Mouse (Mus musculus) MEL (cell line): ENCODE results near the gene Gsta4. TPM values are rescaled to one million over a fixed set of nuclear protein-coding genes. Genes with fewer than 3 reads are reported as not detected.

Experiments
- DNase-seq: peaks from one replicate; pipeline ENCODE4 v3.0.0; 2011; ENCODE audit warnings: low read depth, low spot score
- H3K27ac ChIP-seq: 2 replicates; pipeline ENCODE4 v1.5.1; 2012; ENCODE audit warnings: low read depth, mild to moderate bottlenecking, control low read depth, low read length, moderate library complexity; ENCODE audit not compliant: control insufficient read depth
- H3K27me3 ChIP-seq, 2 experiments: fragments of 150-350 bp in 1 of 2; sonication (generic) in 1 of 2; 2 replicates each; pipeline ENCODE4 v1.6.1; 2012; ENCODE audit warnings: low read length in 2 of 2, mild to moderate bottlenecking in 2 of 2, improper control_type of control experiment in 1 of 2, moderate library complexity in 1 of 2; ENCODE audit not compliant: insufficient read depth in 2 of 2, control insufficient read depth in 1 of 2
- H3K36me3 ChIP-seq, 2 experiments: 2 replicates each; pipeline ENCODE4 v1.6.1; 2012 to 2014; ENCODE audit warnings: low read length in 2 of 2, improper control_type of control experiment in 1 of 2, inconsistent platforms in 1 of 2, mild to moderate bottlenecking in 1 of 2; ENCODE audit not compliant: insufficient read depth in 2 of 2, control insufficient read depth in 1 of 2
- H3K4me1 ChIP-seq, 2 experiments: fragments of 150-350 bp in 1 of 2; sonication (generic) in 1 of 2; 2 replicates each; pipeline ENCODE4 v1.6.1; 2012; ENCODE audit warnings: low read length in 2 of 2, improper control_type of control experiment in 1 of 2, mild to moderate bottlenecking in 1 of 2; ENCODE audit not compliant: insufficient read depth in 2 of 2, control insufficient read depth in 1 of 2
- H3K4me3 ChIP-seq, 2 experiments: fragments of 150-350 bp in 1 of 2; sonication (generic) in 1 of 2; 2 replicates each; pipeline ENCODE4 v1.5.1; 2012; ENCODE audit warnings: low read depth in 2 of 2, low read length in 2 of 2, mild to moderate bottlenecking in 2 of 2, moderate library complexity in 2 of 2, control low read depth in 1 of 2, improper control_type of control experiment in 1 of 2; ENCODE audit not compliant: control insufficient read depth in 1 of 2, insufficient read depth in 1 of 2
- H3K79me2 ChIP-seq: 2 replicates; pipeline ENCODE4 v1.6.1; 2012; ENCODE audit warnings: mild to moderate bottlenecking, low read length, moderate library complexity; ENCODE audit not compliant: control insufficient read depth, poor library complexity, insufficient read depth
- H3K9ac ChIP-seq: 2 replicates; pipeline ENCODE4 v1.6.1; 2012; ENCODE audit warnings: low read depth, mild to moderate bottlenecking, control low read depth, low read length, moderate library complexity; ENCODE audit not compliant: control insufficient read depth, poor library complexity, severe bottlenecking
- H3K9me3 ChIP-seq: fragments of 150-350 bp; sonication (generic); replicated peaks from 2 replicates; pipeline ENCODE4 v1.6.1; 2012; ENCODE audit warnings: mild to moderate bottlenecking, low read length, improper control_type of control experiment, moderate library complexity; ENCODE audit not compliant: insufficient read depth
- CHD2 ChIP-seq: IDR thresholded peaks from 2 replicates; pipeline ENCODE4 v1.6.1; 2011; ENCODE audit warnings: low read length, improper control_type of control experiment
- EP300 ChIP-seq, 2 experiments: IDR thresholded peaks; 2 replicates each; pipeline ENCODE4 v1.6.1; 2011; ENCODE audit warnings: improper control_type of control experiment in 2 of 2, low read length in 2 of 2, low read depth in 1 of 2, mild to moderate bottlenecking in 1 of 2
- GABPA ChIP-seq: IDR thresholded peaks from 2 replicates; pipeline ENCODE4 v1.6.1; 2012; ENCODE audit warnings: low read depth, mild to moderate bottlenecking, inconsistent platforms, low read length, improper control_type of control experiment, moderate library complexity
- GATA1 ChIP-seq: IDR thresholded peaks from 2 replicates; pipeline ENCODE4 v1.6.1; 2011; ENCODE audit warnings: low read depth, low read length, improper control_type of control experiment
- MAX ChIP-seq: IDR thresholded peaks from 2 replicates; pipeline ENCODE4 v1.6.1; 2011; ENCODE audit warnings: low read length, improper control_type of control experiment
- MEF2A ChIP-seq: IDR thresholded peaks from 2 replicates; pipeline ENCODE4 v1.6.1; 2014; ENCODE audit warnings: low read depth, mild to moderate bottlenecking, inconsistent platforms, low read length, improper control_type of control experiment; ENCODE audit not compliant: poor library complexity, insufficient replicate concordance, severe bottlenecking; ENCODE audit errors: extremely low read depth
- MXI1 ChIP-seq: IDR thresholded peaks from 2 replicates; pipeline ENCODE4 v1.6.1; 2011; ENCODE audit warnings: mild to moderate bottlenecking, low read depth, low read length, improper control_type of control experiment
- MYC ChIP-seq: IDR thresholded peaks from 2 replicates; pipeline ENCODE4 v1.6.1; 2011; ENCODE audit warnings: low read depth, mild to moderate bottlenecking, low read length, improper control_type of control experiment, moderate library complexity
- NELFE ChIP-seq: IDR thresholded peaks from 2 replicates; pipeline ENCODE4 v1.6.1; 2011; ENCODE audit warnings: low read depth, low read length, improper control_type of control experiment
- POLR2AphosphoS2 ChIP-seq: IDR thresholded peaks from 2 replicates; pipeline ENCODE4 v1.6.1; 2011; ENCODE audit warnings: low read length, improper control_type of control experiment
- SIN3A ChIP-seq: IDR thresholded peaks from 2 replicates; pipeline ENCODE4 v1.6.1; 2012; ENCODE audit warnings: low read length, improper control_type of control experiment, inconsistent platforms
- TAL1 ChIP-seq: IDR thresholded peaks from 2 replicates; pipeline ENCODE4 v1.6.1; 2012; ENCODE audit warnings: mild to moderate bottlenecking, inconsistent platforms, low read length, moderate library complexity, mixed read lengths
- TBP ChIP-seq: IDR thresholded peaks from 2 replicates; pipeline ENCODE4 v1.8.0; 2011; ENCODE audit warnings: low read depth, low read length, improper control_type of control experiment
- TCF12 ChIP-seq: IDR thresholded peaks from 2 replicates; pipeline ENCODE4 v1.6.1; 2014; ENCODE audit warnings: low read depth, mild to moderate bottlenecking, inconsistent platforms, low read length, improper control_type of control experiment, moderate library complexity
- USF1 ChIP-seq: IDR thresholded peaks from 2 replicates; pipeline ENCODE4 v1.6.1; 2014; ENCODE audit warnings: low read depth, mild to moderate bottlenecking, inconsistent platforms, low read length, improper control_type of control experiment, moderate library complexity
- ZC3H11A ChIP-seq: IDR thresholded peaks from 2 replicates; pipeline ENCODE4 v1.6.1; 2012; ENCODE audit warnings: low read depth, mild to moderate bottlenecking, inconsistent platforms, low read length, improper control_type of control experiment
- ZMIZ1 ChIP-seq: IDR thresholded peaks from 2 replicates; pipeline ENCODE4 v1.6.1; 2012; ENCODE audit warnings: low read depth, mild to moderate bottlenecking, inconsistent platforms, low read length, improper control_type of control experiment, moderate library complexity
- polyA plus RNA-seq, 2 experiments: library from polyadenylated mRNA; stranded (reverse) in 1 of 2; unstranded in 1 of 2; fragments of >175 nt in 1 of 2; fragments of >200 nt in 1 of 2; gene quantifications; 2 replicates each; pipeline versions ENCODE4 v1.2.1 to v1.2.4; 2012; ENCODE audit warnings: low replicate concordance in 2 of 2, low read depth in 1 of 2; ENCODE audit not compliant: insufficient read length in 2 of 2, insufficient read depth in 1 of 2, missing spikeins in 1 of 2
- total RNA-seq: library from RNA; depleted of rRNA; stranded (reverse); fragments of 300-350 nt; gene quantifications from 2 replicates; pipeline ENCODE4 v1.2.3, GENCODE M21; 2012

Gsta4 gene
- total and polyA plus RNA-seq, 3 experiments: 5.0 to 9.8 TPM; not detected in 1

- H3K79me2 ChIP-seq: no peaks in the 10 kb centered on the region
- DNase-seq: peak; percentile 67
- no peak overlapping the region for H3K27ac ChIP-seq
- TF ChIP-seq GATA1 (peak; percentile 57; the same call in 1 of the 2 replicates), EP300 (IDR thresholded peaks at IDR 0.05; ENCODE audit: low read depth in 1 of 2, low read length in 2 of 2) (peak; percentile 61 to 67), TAL1 (no peak), MAX (no peak), TCF12 (0 out of 2 replicates have a peak, but pooled peaks have one; percentile 30)
- no peaks in the 10 kb centered on the region for H3K9me3 ChIP-seq
- H3K4me1 ChIP-seq: peaks cover 5 to 11% of the 10 kb centered on the region in 2 experiments
- H3K4me3 ChIP-seq: peak overlapping the region; percentile 18 to 20; a peak in 3 of 4 replicates
- H3K27me3 ChIP-seq: no peaks in the 10 kb centered on the region
- H3K36me3 ChIP-seq: peaks cover 0 to 6% of the 10 kb centered on the region in 2 experiments; a peak in 2 of 4 replicates
- 0 out of 2 replicates have a peak overlapping the region, but pooled peaks have one; percentile 6 for H3K9ac ChIP-seq
Observed at GRCm38 (mm10) chr9:78212341-78213049, 29.9 kb downstream of the Gsta4 start.

DNA sequence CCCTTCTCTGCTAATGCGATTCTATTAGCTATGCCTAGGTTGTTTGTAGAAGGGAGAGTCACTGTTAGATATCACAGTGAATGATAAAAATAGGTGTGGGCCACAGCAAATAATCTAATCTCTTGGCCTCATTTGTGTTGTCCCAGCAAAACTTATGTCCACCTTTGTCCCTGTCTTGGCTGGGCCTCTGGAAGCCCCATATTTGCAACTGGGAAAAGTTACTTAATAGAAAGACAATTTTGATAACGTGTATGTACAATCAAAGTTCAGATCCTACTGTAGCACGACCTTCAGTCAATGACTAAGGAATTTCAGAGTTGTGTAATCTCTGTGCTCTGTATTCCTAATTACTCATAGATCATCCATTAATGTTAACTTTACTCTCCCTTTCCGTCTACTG, 34.5 kb downstream of the Gsta4 start:
- H3K27me3 ChIP-seq: no peaks in the 10 kb centered on the region
- no peak for DNase-seq
- TF ChIP-seq USF1 (no peak), ZMIZ1 (no peak), MXI1 (no peak), CHD2 (no peak), EP300 (IDR thresholded peaks at IDR 0.05; ENCODE audit: low read depth in 1 of 2, low read length in 2 of 2) (no peak), MYC (no peak), POLR2AphosphoS2 (no peak), NELFE (no peak), GABPA (no peak), ZC3H11A (no peak), TCF12 (no peak), MEF2A (no peak), TBP (no peak), SIN3A (no peak)
- TF ChIP-seq, all 39 proteins: peak for 0
- H3K27ac ChIP-seq: no peak overlapping the region
- H3K9me3 ChIP-seq: no peaks in the 10 kb centered on the region
- H3K9ac ChIP-seq: no peak overlapping the region
- H3K36me3 ChIP-seq: peaks cover 0 to 5% of the 10 kb centered on the region in 2 experiments; a peak in 2 of 4 replicates
- H3K4me3 ChIP-seq: no peak overlapping the region
- H3K79me2 ChIP-seq: no peaks in the 10 kb centered on the region
- peaks cover 5 to 8% of the 10 kb centered on the region in 2 experiments for H3K4me1 ChIP-seq
